Mouse (Mus musculus): ENCODE results near the gene Utp18. TPM values are rescaled to one million over a fixed set of nuclear protein-coding genes. Genes with fewer than 3 reads are reported as not detected.

Utp18 gene
- total RNA-seq, 2 experiments from 2014 or later = 23.7 to 24.1 TPM

DNA sequence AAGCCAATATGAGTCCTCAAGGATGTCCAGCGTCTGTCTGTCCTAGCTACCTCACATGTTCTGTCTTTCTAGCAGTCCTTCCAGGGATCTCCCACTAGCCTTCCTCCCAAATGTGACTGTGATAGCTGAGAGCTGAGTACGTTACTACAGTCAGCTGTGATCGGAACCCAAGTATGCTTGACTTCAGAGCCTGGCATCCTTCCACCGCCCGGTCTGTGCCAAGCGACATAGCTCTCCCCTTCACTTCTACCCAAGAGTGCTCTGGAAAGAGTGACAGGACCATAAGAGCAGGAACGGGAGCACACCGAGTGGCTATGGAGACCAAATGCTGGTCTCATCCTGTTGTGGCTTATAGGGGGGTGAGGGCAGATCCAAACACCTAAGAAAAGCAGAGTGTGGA is 55.6 kb downstream of the Utp18 start:
- no peak for DNase-seq (ENCODE audit: low spot score in 2 of 2)

DNA sequence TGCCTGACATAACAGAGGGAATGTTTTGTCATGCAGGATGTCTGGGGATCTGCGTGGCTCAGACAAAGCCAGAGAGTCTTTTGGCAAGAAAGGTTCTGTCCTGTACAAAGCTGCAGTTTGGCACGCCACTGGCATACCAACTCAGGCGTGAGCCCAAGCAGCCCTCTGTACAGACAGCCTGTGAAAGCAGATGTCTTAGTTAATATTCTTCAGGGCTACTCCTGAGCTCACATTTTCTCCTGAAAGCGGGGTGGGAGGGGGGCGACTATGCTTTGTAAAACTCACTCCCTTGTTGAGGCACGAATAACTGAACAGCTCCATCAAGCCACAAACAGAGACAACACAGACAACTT is 56.3 kb downstream of the Utp18 start:
- peak in 1 of 2 experiments; percentile 33 for DNase-seq (ENCODE audit: low spot score in 2 of 2)

- no peak for DNase-seq (ENCODE audit: low spot score in 2 of 2)
Observed at GRCm38 (mm10) chr11:93828619-93829326, 56.8 kb downstream of the Utp18 start.

- DNase-seq (ENCODE audit: low spot score in 2 of 2) = no peak
Observed at GRCm38 (mm10) chr11:93822261-93822660, 63.3 kb downstream of the Utp18 start.

DNA sequence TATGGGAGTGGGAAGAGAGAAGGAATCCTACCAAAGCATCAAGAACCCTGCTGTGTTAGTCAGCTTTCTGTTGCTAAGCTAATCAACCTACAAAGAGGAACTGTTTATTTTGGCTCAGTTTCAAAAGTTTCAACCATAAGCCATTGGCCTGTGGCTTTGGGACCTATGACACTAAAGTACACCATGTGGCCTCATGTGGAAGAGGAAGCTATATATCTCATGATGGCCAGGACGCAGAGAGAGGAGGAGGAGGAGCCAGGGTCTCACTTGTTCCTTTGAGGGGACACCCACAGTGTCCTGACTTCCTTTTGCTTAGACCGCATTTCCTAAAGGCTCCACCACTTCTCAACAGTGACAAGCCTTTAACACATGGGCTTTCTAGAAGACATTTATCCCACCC is 64.0 kb downstream of the Utp18 start:
- no peak for DNase-seq (ENCODE audit: low spot score in 2 of 2)

GRCm38 (mm10) chr11:93817966-93818738 is 67.4 kb downstream of the Utp18 start:
- peak in 1 of 2 experiments; percentile 21 for DNase-seq (ENCODE audit: low spot score in 2 of 2)

DNA sequence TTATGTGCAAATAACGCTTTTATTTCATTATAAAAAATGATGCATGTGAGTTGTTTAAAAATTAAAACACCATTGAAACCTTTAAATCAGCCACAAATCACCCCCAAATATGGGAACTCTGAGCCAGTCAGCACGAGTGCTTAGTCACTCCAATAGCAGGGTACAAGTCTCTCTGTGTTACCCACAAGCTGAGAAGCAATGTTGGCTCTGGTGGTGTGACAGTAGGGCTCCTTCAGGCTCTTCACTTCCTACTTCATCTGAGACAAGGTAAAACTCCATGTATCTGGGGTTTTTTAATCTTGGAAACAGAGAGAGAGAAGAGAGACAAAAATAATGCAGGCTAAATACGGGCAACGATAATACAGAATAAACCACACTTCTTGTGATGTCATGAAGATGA is 72.6 kb downstream of the Utp18 start:
- no peak for DNase-seq (ENCODE audit: low spot score in 2 of 2)

- peak; percentile 67 to 86 for DNase-seq (ENCODE audit: low spot score in 2 of 2)
Observed at GRCm38 (mm10) chr11:93812125-93812868, 73.3 kb downstream of the Utp18 start.

Other genes with a start within 250 kb of the Utp18 start
- gene Mbtd1, start 86 bp upstream of the Utp18 start, total RNA-seq (2021) = 10 to 100 TPM; 28.9 to 32.6 TPM
- gene Nme2, start 70.5 kb upstream of the Utp18 start, total RNA-seq (2021) = 10 to 100 TPM; 76.6 to 90.3 TPM
- 100 to 1,000 TPM; 108 to 113 TPM for gene Gm20390, start 82.5 kb upstream of the Utp18 start, total RNA-seq (2021)
- gene Nme1, start 82.8 kb upstream of the Utp18 start, total RNA-seq (2021) = 10 to 100 TPM; 65.8 to 73.3 TPM
- gene Spag9, start 110.3 kb upstream of the Utp18 start, total RNA-seq (2021) = 100 to 1,000 TPM; 212 to 219 TPM